Mouse (Mus musculus): ENCODE measurements around the gene Adamts14.
A peak's percentile ranks its signal among the peaks of the same experiment; 100 is the strongest.

The Adamts14 gene

DNA sequence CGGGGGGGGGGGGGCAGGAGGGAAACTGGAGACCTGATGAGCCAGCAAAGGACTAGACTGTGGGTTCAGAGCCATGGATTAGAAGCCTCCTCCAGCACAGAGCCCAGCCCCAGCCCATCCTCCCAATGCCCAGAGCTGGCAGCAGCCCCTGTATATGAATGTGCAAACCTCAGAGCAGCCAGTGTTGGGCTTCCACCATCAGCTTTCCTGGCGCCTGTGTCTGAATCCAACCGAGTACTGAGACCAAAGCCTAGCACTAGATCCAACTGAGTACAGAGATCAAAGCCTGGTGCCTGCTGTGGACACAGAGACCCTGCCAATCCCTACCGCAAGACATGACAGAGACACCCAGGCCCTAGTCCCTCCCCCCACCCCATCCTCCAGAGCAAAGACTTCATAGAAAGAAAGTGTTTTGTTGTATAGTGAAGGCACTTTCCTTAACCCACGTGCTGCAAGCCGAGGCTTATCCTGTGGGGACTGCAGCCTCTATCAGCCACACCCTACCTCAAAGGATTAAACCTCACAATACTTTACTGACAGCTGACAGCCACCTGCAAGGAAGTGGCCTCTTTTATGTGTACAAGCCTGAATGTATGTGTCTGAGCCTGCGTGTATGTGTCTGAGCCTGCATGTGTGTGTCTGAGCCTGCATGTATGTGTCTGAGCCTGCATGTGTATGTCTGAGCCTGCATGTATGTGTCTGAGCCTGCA lies 40.2 kb downstream of the Adamts14 start:
- no peak for DNase-seq (ENCODE audit: low spot score in 2 of 2)

- no peak for DNase-seq (ENCODE audit: low spot score in 2 of 2)
These were observed 41.5 kb downstream of the Adamts14 start for GRCm38 (mm10) chr10:61231756-61232155.

DNA sequence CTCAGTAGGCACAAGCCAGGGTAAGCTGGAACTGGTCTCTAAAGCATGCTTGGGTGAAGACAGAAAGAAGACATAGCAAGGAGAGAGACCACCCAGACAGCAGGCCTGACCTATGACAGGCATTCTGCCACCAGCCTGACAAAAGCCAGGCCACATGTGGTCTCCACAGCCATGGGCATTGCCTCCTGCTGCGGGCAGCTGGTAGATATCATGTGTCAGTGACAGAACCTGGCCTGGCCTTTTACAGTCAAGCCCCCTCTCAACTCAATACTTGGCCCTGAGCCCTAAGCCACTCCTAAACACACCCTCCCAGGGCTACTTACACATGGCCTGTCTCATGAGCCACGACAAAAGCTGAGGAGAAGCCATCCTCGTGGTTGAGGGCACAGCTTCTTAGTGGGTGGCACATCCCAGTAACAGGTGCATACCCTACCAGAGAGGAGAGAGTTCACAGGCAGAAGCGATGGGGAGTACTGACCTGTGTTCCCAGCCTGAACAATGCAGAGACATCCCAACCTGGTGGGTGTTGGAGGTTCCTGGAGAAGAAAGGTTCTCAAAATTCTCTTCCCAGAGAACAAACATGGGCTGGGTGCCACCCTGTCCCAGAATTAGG lies 46.3 kb downstream of the Adamts14 start:
- DNase-seq (ENCODE audit: low spot score in 2 of 2): no peak

GRCm38 (mm10) chr10:61225694-61226093 lies 47.5 kb downstream of the Adamts14 start:
- DNase-seq (ENCODE audit: low spot score in 2 of 2): no peak

- DNase-seq (ENCODE audit: low spot score in 2 of 2): no peak
These were observed 53.9 kb downstream of the Adamts14 start for GRCm38 (mm10) chr10:61219318-61219717.

- DNase-seq (ENCODE audit: low spot score in 2 of 2): no peak
These were observed 57.1 kb downstream of the Adamts14 start for GRCm38 (mm10) chr10:61216163-61216562.

- DNase-seq (ENCODE audit: low spot score in 2 of 2): no peak
These were observed 57.6 kb downstream of the Adamts14 start for GRCm38 (mm10) chr10:61215658-61216057.

DNA sequence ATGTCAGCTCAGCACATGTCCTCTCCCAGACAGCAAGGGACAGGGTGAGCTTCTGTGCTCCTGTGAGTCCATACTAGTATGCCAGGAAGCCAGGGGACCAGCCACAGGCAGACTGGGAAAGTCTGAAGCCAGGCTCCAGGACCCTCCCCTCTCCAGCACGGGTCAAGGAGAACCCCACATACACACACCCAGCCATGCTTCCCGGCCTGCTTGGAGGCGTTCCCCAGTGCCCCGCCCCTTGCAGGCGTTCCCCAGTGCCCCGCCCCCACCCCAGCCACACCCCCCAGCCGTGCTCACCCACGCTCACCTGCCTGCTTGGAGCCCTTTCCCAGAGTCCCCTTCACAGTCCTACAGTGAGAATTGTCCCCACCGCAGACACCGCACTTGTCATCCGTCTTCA lies 60.4 kb downstream of the Adamts14 start:
- DNase-seq (ENCODE audit: low spot score in 2 of 2): no peak

GRCm38 (mm10) chr10:61211743-61212142 lies 61.5 kb downstream of the Adamts14 start:
- peak; percentile 42 to 72 for DNase-seq (ENCODE audit: low spot score in 2 of 2)

DNA sequence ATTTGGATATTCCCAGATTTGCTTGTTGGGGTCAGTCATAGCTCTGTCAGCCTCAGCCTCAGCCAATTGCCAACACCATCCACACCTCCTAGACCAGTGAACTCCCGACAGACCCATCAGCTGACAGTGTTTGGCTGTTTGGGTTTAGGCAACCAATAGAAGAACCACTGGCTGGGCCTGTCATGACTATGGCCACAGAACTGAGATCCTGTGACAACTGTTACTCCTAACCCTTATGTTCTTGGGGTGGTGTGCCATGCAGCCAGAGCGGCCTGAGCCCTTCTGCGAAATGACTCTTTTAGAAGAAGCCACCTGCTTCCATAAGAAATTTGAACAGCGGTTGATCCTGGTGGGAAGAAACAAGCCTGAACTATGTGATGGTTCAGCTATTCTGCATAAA lies 62.1 kb downstream of the Adamts14 start:
- DNase-seq (ENCODE audit: low spot score in 2 of 2): no peak

GRCm38 (mm10) chr10:61208114-61208684 lies 65.0 kb downstream of the Adamts14 start:
- DNase-seq (ENCODE audit: low spot score in 2 of 2): no peak

- no peak for DNase-seq (ENCODE audit: low spot score in 2 of 2)
These were observed 69.3 kb downstream of the Adamts14 start for GRCm38 (mm10) chr10:61203930-61204329.

GRCm38 (mm10) chr10:61201596-61202318 lies 71.5 kb downstream of the Adamts14 start:
- no peak for DNase-seq (ENCODE audit: low spot score in 2 of 2)

- no peak for DNase-seq (ENCODE audit: low spot score in 2 of 2)
These were observed 72.2 kb downstream of the Adamts14 start for GRCm38 (mm10) chr10:61200998-61201397.

DNA sequence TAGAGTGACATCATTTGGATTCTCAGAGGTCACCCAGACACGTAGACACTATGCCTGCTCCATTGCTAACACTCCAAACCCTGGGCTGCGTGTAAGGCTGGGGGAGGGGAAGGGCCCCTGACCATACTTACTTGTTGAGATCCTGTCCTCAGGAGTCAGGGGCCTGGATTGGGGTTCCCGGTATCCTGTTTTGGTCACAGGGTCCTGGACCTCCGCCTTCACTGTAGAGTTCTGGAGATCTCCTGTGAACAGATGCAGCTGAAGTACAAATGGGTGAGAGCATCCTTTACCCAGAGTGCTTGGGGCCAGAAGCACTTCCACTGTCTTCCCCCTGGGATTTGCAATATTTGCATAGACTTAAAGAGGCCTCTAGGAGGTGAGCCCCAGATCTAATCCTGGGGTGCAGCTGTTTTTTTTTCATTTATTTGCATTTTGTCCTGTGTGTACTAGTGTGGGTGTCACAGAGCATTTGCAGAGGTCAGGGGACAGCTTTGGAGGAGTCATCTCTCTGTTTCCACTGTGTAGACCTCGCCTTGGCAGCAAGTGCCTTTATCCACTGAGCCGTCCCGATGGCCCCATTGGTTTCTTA lies 72.9 kb downstream of the Adamts14 start:
- no peak for DNase-seq (ENCODE audit: low spot score in 2 of 2)

DNA sequence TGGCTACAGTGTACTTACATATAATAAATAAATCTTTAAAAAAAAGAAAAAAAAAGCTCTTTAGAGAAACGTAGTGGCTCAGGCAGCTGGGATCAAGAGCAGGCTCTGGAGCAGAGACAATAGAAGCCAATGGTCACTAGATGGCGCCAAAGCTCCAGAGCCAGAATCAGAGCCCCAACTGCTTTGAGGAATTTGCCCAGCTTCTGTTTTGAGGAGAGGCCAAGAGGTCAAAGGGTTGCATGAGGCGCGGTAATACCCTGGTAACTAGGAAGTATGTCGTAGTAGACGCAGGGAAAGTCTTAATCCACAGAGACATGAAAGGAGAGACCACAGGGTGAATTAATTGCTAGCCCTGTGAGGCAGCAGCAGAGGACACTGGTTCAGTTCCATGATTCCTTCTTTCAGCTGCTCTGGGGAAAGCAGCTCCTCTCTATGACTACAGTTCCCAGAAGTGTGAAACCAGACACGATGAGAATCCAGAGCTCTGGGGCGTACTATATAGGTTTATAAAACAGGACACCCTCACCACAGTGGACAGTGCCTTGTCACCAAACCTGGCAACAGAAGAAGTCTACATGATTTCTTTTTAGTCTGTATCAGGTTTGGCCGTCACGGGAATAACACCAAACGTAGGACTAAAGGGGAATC lies 73.5 kb downstream of the Adamts14 start:
- DNase-seq (ENCODE audit: low spot score in 2 of 2): peak; percentile 63 to 75

DNA sequence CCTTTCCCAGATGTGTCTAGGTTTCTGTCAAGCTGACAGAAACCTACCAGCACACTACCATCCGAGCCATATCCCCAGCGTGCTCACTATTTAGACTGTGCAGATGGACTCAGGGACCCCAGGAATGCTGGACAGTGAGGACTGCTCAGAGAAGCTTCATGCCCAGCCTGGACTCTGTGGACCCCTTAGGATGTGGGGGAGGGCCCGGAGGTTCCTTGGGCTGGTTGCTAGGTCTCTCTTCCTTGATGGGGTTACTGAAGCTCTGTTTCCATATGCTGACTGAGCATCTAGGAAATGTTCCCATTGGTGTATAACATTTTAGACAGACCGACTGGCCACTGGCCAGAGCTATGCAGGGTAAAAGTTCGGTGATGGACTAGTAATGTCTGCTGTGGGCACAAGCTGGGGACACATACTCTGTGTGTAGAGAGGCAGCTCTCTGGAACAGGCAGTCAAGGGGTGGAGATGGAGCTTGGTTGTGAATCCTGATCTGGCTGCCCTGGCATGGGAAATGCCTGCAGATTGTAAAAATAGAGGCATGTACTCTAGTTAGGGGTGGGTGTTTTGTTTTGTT lies 77.4 kb downstream of the Adamts14 start:
- DNase-seq (ENCODE audit: low spot score in 2 of 2): no peak

GRCm38 (mm10) chr10:61195216-61195615 lies 78.0 kb downstream of the Adamts14 start:
- DNase-seq (ENCODE audit: low spot score in 2 of 2): no peak

DNA sequence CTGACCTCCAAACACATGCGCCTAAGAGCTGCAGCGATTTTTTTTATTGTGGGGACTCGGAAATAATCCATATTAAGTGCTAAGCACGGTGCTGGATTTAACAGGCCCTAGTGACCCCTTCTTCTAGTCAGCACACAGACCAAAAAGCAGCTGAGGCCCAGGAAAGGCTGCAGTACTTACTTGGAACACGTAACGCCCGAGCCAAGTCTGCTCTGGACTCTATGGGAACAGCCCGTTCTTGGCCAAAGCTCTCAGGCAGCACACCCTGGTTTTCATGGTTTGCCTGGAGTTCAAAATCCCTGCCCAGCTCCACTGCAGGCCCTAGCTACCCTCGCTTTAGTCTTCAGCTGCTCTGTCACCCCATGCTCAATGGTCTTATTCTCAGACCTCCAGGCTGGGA lies 78.6 kb downstream of the Adamts14 start:
- DNase-seq (ENCODE audit: low spot score in 2 of 2): no peak

GRCm38 (mm10) chr10:61188010-61188409 lies 85.2 kb downstream of the Adamts14 start:
- no peak for DNase-seq (ENCODE audit: low spot score in 2 of 2)

- no peak for DNase-seq (ENCODE audit: low spot score in 2 of 2)
These were observed 86.2 kb downstream of the Adamts14 start for GRCm38 (mm10) chr10:61187001-61187400.

All from urinary bladder, postnatal 4 days (tissue).